Mouse (Mus musculus) megakaryocyte-erythroid progenitor cell, adult 5 weeks (primary cell): ENCODE measurements around the gene Zfp575. TPM values are rescaled to one million over a fixed set of nuclear protein-coding genes. Genes with fewer than 3 reads are reported as not detected.

Source experiments
- polyA plus RNA-seq: library from polyadenylated mRNA; stranded (reverse); fragments of >175 nt; gene quantifications from 2 replicates; pipeline ENCODE4 v1.2.3, GENCODE M21; 2012

Gene Zfp575
- polyA plus RNA-seq: 2.6 and 3.0 TPM in 2 replicates

DNA sequence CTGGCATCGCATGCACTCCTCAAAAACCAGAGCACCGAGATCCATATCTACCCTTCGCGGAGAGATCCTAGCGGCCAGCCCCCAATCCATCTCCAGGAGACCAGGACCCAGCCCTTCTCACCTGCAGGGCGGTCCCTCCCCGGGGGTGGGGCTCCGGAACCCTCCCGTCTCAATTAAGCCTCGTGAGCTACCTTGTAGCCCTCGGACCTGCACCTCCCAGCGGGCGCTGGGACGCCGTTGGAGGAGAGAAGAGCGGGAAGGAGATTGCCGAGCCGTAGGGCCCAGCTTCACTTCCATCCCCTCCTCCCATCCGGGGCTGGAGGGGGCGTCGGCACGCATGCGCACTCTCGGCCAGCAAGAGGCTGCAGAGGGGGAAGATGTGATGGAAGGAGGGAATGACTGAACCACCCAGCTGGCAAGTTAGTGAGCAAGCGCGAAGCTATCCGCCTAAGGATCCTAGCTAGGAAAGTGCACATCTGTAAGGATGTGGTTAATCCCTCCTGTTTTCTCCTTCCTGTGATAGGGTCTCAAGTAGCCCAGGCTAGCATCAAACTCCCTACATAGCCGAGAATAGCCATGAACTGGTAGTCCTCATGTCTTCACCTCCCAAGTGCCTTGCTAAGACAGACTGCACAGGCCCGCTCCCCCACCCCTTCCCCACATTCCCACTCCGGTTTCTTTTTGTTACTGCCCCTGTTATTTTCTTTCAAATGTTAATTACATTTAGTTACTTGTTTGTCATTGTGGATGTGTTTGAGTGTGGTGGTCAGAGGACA lies at the start of gene Zfp575, which contains the start of gene Ethe1:
Zfp575 (minus strand) TSS at position 312 of the 776 bp plus-strand sequence.
Ethe1 (plus strand) TSS at position 214 of the 776 bp plus-strand sequence.

GRCm38 (mm10) chr7:24636264-24636663 lies 48.8 kb upstream of the Zfp575 start, which contains the start of gene Lypd3:
TSS of gene Lypd3 (plus strand) at chr7:24636550.

GRCm38 (mm10) chr7:24610144-24610878 lies 22.9 kb upstream of the Zfp575 start, which contains the start of gene Phldb3:
TSS of gene Phldb3 (plus strand) at chr7:24610763.

GRCm38 (mm10) chr7:24546068-24546614 lies 41.3 kb downstream of the Zfp575 start, which contains the start of the genes Pinlyp and Xrcc1:
TSS of gene Pinlyp (minus strand) at chr7:24546118.
TSS of gene Xrcc1 (plus strand) at chr7:24546289.

Other genes starting within 250 kb of the Zfp575 start
- not detected in 2 replicates for gene Lypd5, start 238.4 kb downstream of the Zfp575 start, polyA plus RNA-seq
- gene Kcnn4, start 217.4 kb downstream of the Zfp575 start, polyA plus RNA-seq: 116 and 139 TPM in 2 replicates
- gene Smg9, start 188.0 kb downstream of the Zfp575 start, polyA plus RNA-seq: 121 and 122 TPM in 2 replicates
- gene Irgc1, start 135.3 kb downstream of the Zfp575 start, polyA plus RNA-seq: 0.05 and 0.10 TPM in 2 replicates
- gene Plaur, start 125.2 kb downstream of the Zfp575 start, polyA plus RNA-seq: 118 and 127 TPM in 2 replicates
- gene Cadm4, start 105.6 kb downstream of the Zfp575 start, polyA plus RNA-seq: 0.17 and 0.33 TPM in 2 replicates
- 34.0 and 41.2 TPM in 2 replicates for gene Zfp428, start 80.6 kb downstream of the Zfp575 start, polyA plus RNA-seq
- gene AC161166.1, start 75.2 kb downstream of the Zfp575 start, polyA plus RNA-seq: not detected in 2 replicates
- gene Irgq, start 57.0 kb downstream of the Zfp575 start, polyA plus RNA-seq: 7.8 and 9.6 TPM in 2 replicates
- gene Pinlyp, start 41.5 kb downstream of the Zfp575 start, polyA plus RNA-seq: not detected in 2 replicates
- gene Xrcc1, start 41.4 kb downstream of the Zfp575 start, polyA plus RNA-seq: 169 and 206 TPM in 2 replicates
- 35.2 and 53.0 TPM in 2 replicates for gene Ethe1, start 98 bp downstream of the Zfp575 start, polyA plus RNA-seq
- gene Phldb3, start 23.1 kb upstream of the Zfp575 start, polyA plus RNA-seq: 35.9 and 44.5 TPM in 2 replicates
- 0.16 and 0.37 TPM in 2 replicates for gene Lypd3, start 48.9 kb upstream of the Zfp575 start, polyA plus RNA-seq
- gene Tex101, start 89.0 kb upstream of the Zfp575 start, polyA plus RNA-seq: not detected in 2 replicates
- not detected in 2 replicates for gene BC049730, start 121.6 kb upstream of the Zfp575 start, polyA plus RNA-seq
- gene Gm4763, start 139.3 kb upstream of the Zfp575 start, polyA plus RNA-seq: not detected in 2 replicates
- gene Cd177, start 172.7 kb upstream of the Zfp575 start, polyA plus RNA-seq: 52.7 and 64.3 TPM in 2 replicates
- 0.59 TPM in 1 of 2 replicates, not detected in the other for gene Ceacam10, start 189.6 kb upstream of the Zfp575 start, polyA plus RNA-seq